Mouse (Mus musculus) MEL (cell line): ENCODE data around the gene Spint3.

Source experiments
- BHLHE40 ChIP-seq: IDR thresholded peaks from 2 replicates; pipeline ENCODE4 v1.6.1; 2012; ENCODE audit warnings: low read depth, mild to moderate bottlenecking, inconsistent platforms, low read length, improper control_type of control experiment, borderline replicate concordance
- CTCF ChIP-seq, 3 experiments: IDR thresholded peaks in 2 of 3; conservative IDR thresholded peaks in 1 of 3; 2 replicates each; pipeline ENCODE4 v1.5.1; 2011 to 2012; ENCODE audit warnings: low read length in 3 of 3, low read depth in 2 of 3, mild to moderate bottlenecking in 2 of 3, improper control_type of control experiment in 1 of 3, inconsistent platforms in 1 of 3, mixed read lengths in 1 of 3, moderate library complexity in 1 of 3; ENCODE audit not compliant: control insufficient read depth in 1 of 3, insufficient read depth in 1 of 3, poor library complexity in 1 of 3, severe bottlenecking in 1 of 3
- E2F4 ChIP-seq: IDR thresholded peaks from 2 replicates; pipeline ENCODE4 v1.6.1; 2011; ENCODE audit warnings: low read depth, low read length, improper control_type of control experiment, borderline replicate concordance
- ELF1 ChIP-seq: IDR thresholded peaks from 2 replicates; pipeline ENCODE4 v1.6.1; 2014; ENCODE audit warnings: low read depth, mild to moderate bottlenecking, inconsistent platforms, low read length, improper control_type of control experiment, moderate library complexity
- MAX ChIP-seq: IDR thresholded peaks from 2 replicates; pipeline ENCODE4 v1.6.1; 2011; ENCODE audit warnings: low read length, improper control_type of control experiment
- MXI1 ChIP-seq: IDR thresholded peaks from 2 replicates; pipeline ENCODE4 v1.6.1; 2011; ENCODE audit warnings: mild to moderate bottlenecking, low read depth, low read length, improper control_type of control experiment
- POLR2A ChIP-seq, 2 experiments: IDR thresholded peaks; 2 replicates each; pipeline ENCODE4 v1.6.1; 2011 to 2012; ENCODE audit warnings: low read length in 2 of 2, mild to moderate bottlenecking in 2 of 2, control low read depth in 1 of 2, improper control_type of control experiment in 1 of 2, low read depth in 1 of 2, moderate library complexity in 1 of 2; ENCODE audit not compliant: control insufficient read depth in 1 of 2, insufficient read depth in 1 of 2, poor library complexity in 1 of 2
- POLR2AphosphoS2 ChIP-seq: IDR thresholded peaks from 2 replicates; pipeline ENCODE4 v1.6.1; 2011; ENCODE audit warnings: low read length, improper control_type of control experiment
- RCOR1 ChIP-seq: IDR thresholded peaks from 2 replicates; pipeline ENCODE4 v1.6.1; 2012; ENCODE audit warnings: low read depth, mild to moderate bottlenecking, inconsistent platforms, low read length, improper control_type of control experiment
- SIN3A ChIP-seq: IDR thresholded peaks from 2 replicates; pipeline ENCODE4 v1.6.1; 2012; ENCODE audit warnings: low read length, improper control_type of control experiment, inconsistent platforms
- TAL1 ChIP-seq: IDR thresholded peaks from 2 replicates; pipeline ENCODE4 v1.6.1; 2012; ENCODE audit warnings: mild to moderate bottlenecking, inconsistent platforms, low read length, moderate library complexity, mixed read lengths
- TCF12 ChIP-seq: IDR thresholded peaks from 2 replicates; pipeline ENCODE4 v1.6.1; 2014; ENCODE audit warnings: low read depth, mild to moderate bottlenecking, inconsistent platforms, low read length, improper control_type of control experiment, moderate library complexity
- ZC3H11A ChIP-seq: IDR thresholded peaks from 2 replicates; pipeline ENCODE4 v1.6.1; 2012; ENCODE audit warnings: low read depth, mild to moderate bottlenecking, inconsistent platforms, low read length, improper control_type of control experiment
- ZKSCAN1 ChIP-seq: IDR thresholded peaks from 2 replicates; pipeline ENCODE4 v1.6.1; 2012; ENCODE audit warnings: low read depth, mild to moderate bottlenecking, inconsistent platforms, low read length, improper control_type of control experiment, moderate library complexity

- no peak for TF ChIP-seq MAX
- TF ChIP-seq MXI1, result no peak
- TF ChIP-seq TAL1, result no peak
- no peak for TF ChIP-seq BHLHE40
- TF ChIP-seq CTCF (IDR thresholded peaks at IDR 0.05 in 2 of 3, conservative IDR thresholded peaks at IDR 0.05 in 1 of 3; ENCODE audit: control insufficient read depth in 1 of 3, insufficient read depth in 1 of 3, low read depth in 2 of 3, low read length in 3 of 3, poor library complexity in 1 of 3, severe bottlenecking in 1 of 3), result no peak
- no peak for TF ChIP-seq E2F4
- TF ChIP-seq POLR2AphosphoS2, result no peak
- no peak for TF ChIP-seq SIN3A
- no peak for TF ChIP-seq POLR2A (IDR thresholded peaks at IDR 0.05; ENCODE audit: control insufficient read depth in 1 of 2, insufficient read depth in 1 of 2, low read depth in 1 of 2, low read length in 2 of 2, poor library complexity in 1 of 2)
- TF ChIP-seq RCOR1, result no peak
- no peak for TF ChIP-seq TCF12
- no peak for TF ChIP-seq ELF1
- no peak for TF ChIP-seq ZKSCAN1
- no peak for TF ChIP-seq ZC3H11A
Measured at GRCm38 (mm10) chr2:164549338-164549737, 23.9 kb downstream of the Spint3 start.
